Mouse (Mus musculus): Measurements from ENCODE around the gene Mgll. TPM values are rescaled to one million over a fixed set of nuclear protein-coding genes. Genes with fewer than 3 reads are reported as not detected.

Mgll gene
- polyA plus RNA-seq (2015; fragmentation: Nextera tagmentation; extraction: Ambion mirVana) = 38.6 and 39.0 TPM in 2 replicates

DNA sequence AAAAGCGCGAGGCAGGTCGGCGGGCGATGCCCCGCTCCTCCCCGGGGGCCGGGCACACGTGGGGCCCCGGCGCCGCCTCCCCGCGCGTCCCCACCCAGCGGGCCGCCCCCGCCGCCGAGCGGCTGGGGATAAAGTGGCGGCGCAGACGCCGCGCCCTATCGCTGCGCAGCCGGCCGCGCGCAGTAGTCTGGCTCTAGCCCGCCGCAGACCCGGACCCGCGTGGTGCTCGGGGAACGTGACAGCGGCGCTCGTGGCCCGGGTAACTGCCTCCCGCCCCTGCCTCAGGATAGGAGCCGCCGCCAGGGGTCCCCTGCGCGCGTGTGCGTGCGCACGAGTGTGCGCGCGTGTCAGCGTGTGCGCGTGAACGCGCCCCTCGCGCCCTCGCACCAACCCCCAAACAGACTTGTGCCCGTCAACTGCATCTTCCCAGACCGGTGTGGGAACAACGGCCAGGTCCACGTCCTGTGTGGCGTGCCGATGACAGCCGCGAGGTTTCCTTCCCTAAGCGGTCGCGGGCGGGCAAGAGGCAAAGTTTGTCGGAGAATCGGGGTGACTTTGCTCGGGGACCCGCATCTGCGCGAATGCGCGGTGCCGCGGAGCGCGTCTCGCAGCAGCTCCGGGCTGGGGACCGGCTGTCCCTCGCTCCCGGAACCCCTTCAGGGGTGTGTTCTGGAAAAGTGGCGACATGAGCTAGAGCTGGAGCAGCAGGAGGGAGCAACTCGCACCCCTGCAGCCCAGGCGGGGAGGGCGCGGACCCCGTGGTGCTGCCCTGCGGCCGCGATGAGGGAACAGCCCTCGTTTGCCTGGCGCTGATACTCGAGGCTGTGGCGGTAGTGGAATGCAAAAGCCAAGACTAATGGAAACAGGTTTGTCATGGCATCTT is at the start of gene Mgll:
Mgll (plus strand) TSS at position 100 of the 883 bp plus-strand sequence.
- Histone ChIP-seq H3K36me3 (no peaks in the 10 kb centered on the region), H3K27ac (peak within 1 kb of the TSS; percentile 71), H3K9ac (peak within 1 kb of the TSS; percentile 68), H3K9me3 (replicated peaks) (no peaks in the 10 kb centered on the region), H3K4me3 (replicated peaks) (peak within 1 kb of the TSS; percentile 72), H3K4me2 (peak within 1 kb of the TSS; percentile 99), H3K4me1 (peaks cover 43% of the 10 kb centered on the region), H3K27me3 (peaks cover 14% of the 10 kb centered on the region)
- under 1% methylated on average over 104 of the region's 105 CpGs for WGBS
- ATAC-seq (replicated peaks; ENCODE audit: low FRiP score) = peak; percentile 84

DNA sequence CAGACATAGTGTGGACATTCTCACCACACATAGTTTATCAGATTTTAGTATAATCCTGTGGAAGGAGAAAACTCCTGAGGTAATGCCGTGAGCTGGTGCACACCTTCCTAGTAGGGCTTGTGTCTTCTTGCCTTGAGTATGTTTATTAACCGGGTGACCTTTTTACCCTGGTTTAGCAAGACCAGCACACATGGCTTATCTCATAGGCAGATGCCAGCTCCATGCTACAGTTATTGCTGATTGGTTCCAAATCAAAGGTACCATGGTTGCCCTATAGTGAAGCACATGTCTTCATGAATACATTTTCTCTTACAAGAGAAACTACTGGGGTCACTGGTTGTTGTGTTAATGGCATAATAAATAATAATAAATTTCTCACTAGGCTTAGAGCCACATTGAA is 48.4 kb upstream of the Mgll start:
- WGBS = 94% methylated on average over 2 of the region's 2 CpGs
- Histone ChIP-seq H3K27me3 (no peaks in the 10 kb centered on the region), H3K27ac (no peak overlapping the region), H3K9me3 (replicated peaks) (no peaks in the 10 kb centered on the region), H3K4me2 (no peak overlapping the region), H3K4me1 (no peaks in the 10 kb centered on the region), H3K4me3 (replicated peaks) (no peak overlapping the region), H3K9ac (no peak overlapping the region), H3K36me3 (no peaks in the 10 kb centered on the region)
- ATAC-seq (replicated peaks; ENCODE audit: low FRiP score) = no peak

DNA sequence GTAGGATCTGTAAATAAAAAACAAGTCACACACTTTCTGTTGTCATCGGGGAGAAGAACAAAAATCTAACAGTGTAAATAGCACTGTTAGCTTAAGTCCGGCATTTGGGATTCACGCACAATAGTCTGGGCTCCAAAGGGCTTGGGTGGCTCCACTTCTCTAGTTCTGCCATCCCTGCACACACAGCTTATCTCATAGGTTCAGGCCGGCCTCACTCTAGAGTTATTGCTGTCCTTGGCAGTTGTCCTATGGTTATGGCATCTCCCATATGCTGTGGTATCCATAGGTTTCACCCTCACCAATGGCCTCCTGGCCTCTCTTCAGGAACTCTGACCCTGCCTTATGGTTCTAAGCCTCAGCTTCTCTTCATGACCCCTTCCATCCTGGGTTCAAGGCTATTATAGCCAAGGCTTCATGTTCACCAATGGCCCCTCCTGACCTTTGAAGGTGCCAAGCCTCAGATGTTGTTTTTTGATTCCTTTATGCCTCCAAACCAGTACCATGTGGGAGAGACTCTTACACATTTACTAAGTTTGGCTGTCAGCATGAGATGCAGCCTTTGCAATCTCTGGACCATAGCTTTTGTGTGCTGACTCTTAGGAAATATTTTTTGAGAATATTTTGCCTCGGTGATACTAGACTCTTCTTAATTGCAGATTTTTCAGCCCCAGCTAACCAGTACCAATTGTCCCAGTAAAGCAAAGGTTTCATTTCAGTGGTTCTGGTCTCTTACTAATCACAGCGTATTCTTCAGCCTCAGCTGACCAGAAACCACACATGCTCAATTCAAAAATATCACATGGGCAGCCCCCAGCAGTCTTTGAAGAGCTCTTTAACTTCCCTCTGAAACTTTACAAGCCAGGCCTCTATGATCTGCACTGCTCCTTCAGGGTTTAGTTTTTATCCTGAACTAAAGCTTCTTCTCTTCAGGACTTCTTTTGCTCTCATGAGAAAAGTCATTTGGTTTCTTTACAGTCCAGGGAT is 47.2 kb upstream of the Mgll start:
- Histone ChIP-seq H3K9me3 (replicated peaks) (no peaks in the 10 kb centered on the region), H3K27ac (no peak overlapping the region), H3K9ac (no peak overlapping the region), H3K4me1 (no peaks in the 10 kb centered on the region), H3K4me2 (no peak overlapping the region), H3K4me3 (replicated peaks) (no peak overlapping the region), H3K27me3 (no peaks in the 10 kb centered on the region), H3K36me3 (no peaks in the 10 kb centered on the region)
- WGBS = 87% methylated on average over 6 of the region's 6 CpGs
- no peak for ATAC-seq (replicated peaks; ENCODE audit: low FRiP score)

DNA sequence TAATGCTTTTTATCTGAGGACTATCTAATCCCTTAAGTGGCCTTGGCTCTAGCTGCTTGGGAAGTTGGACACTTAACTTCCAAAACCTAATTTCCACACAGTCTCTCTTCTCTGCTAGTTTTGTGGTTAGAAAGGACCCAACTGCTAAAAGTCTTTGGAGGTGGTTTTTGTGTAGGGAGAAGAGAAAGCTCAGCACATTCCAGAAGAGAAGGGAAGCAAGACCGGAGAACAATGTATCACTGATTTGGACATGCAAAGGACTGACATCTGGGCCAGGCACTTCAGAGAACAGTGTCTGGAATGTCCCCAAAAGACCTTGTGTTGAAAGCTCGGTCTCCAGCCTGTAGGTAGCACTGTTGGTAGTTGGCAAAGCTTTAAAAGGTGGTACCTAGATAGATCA is 46.5 kb upstream of the Mgll start:
- Histone ChIP-seq H3K27me3 (no peaks in the 10 kb centered on the region), H3K4me1 (no peaks in the 10 kb centered on the region), H3K4me2 (no peak overlapping the region), H3K9me3 (replicated peaks) (no peaks in the 10 kb centered on the region), H3K4me3 (replicated peaks) (no peak overlapping the region), H3K36me3 (no peaks in the 10 kb centered on the region), H3K27ac (no peak overlapping the region), H3K9ac (no peak overlapping the region)
- WGBS = 60% methylated on average over 2 of the region's 2 CpGs
- ATAC-seq (replicated peaks; ENCODE audit: low FRiP score) = no peak

DNA sequence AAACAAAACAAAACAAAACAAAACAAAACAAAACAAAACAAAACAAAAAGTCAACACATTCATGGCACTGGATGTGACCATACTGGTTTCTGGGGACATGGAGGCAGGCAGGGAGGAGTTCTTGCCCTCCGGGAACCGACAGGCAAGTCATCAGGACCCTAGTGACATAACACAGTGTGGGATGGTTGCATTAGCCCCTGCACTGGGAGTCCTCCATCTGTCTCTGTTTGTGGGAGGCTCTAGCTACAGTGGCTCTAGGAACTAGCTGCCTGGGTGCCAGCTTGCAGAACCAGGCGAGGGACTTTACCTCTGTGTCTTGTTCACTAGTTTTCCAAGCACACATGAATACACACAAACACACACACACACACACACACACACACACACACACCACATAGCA is 43.2 kb upstream of the Mgll start:
- Histone ChIP-seq H3K27me3 (no peaks in the 10 kb centered on the region), H3K9me3 (replicated peaks) (no peaks in the 10 kb centered on the region), H3K4me2 (no peak overlapping the region), H3K4me3 (replicated peaks) (no peak overlapping the region), H3K36me3 (no peaks in the 10 kb centered on the region), H3K4me1 (no peaks in the 10 kb centered on the region), H3K27ac (no peak overlapping the region), H3K9ac (no peak overlapping the region)
- 86% methylated on average over 3 of the region's 3 CpGs for WGBS
- ATAC-seq (replicated peaks; ENCODE audit: low FRiP score) = no peak

DNA sequence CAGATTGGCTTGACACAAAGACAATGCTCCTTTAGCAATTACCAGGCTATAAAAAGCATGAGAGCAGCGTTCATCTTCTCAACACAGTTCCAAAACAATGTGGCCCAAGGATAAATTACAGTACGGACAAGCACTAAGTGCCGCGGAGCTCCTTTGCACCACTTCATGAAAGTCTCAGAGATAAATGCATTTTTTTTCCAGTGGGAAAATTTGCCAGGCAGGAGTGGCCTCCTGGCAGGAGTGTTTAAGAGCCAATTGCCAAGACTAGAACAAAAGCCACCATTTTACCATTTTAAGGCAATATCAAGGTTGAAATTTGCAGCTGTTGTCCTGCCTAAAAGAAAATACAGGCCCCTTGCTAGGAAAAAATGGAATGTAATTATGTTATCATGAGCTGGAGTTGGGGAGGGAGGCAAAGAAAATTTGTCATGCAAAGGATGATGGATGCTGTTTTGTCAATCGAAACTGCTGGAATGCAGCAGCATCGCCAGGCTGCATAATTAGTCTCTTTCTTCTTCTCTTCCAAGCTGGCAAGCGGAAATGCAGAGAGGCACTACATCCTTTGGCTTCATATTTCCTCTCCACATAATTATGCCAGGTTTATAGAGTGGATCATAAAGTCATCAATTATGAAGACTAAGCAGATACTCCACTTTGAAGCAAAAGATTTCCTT is 40.7 kb upstream of the Mgll start:
- Histone ChIP-seq H3K9ac (no peak overlapping the region), H3K4me3 (replicated peaks) (no peak overlapping the region), H3K36me3 (no peaks in the 10 kb centered on the region), H3K4me1 (no peaks in the 10 kb centered on the region), H3K27me3 (no peaks in the 10 kb centered on the region), H3K27ac (no peak overlapping the region), H3K4me2 (no peak overlapping the region), H3K9me3 (replicated peaks) (no peaks in the 10 kb centered on the region)
- no peak for ATAC-seq (replicated peaks; ENCODE audit: low FRiP score)
- 53% methylated on average over 7 of the region's 7 CpGs for WGBS

DNA sequence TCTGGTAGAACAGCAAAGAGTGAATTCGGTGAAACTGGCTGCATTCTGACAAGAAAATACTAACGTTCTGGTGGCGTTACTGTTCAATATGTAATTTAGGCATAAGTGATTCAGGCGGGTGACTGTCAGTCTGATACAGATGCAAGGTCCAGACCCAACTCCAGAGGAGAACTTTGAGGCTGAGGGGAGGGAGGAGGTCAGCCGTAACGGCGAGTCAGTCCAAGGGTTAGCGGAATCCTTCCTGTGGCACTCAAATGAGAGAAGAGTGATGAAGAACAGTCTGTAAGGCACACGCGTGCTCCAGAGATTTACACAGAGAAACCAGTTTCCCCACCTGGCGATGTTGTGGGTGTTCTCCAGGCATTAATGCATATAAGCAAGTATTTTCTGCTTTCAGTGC is 36.0 kb upstream of the Mgll start:
- no peaks in the 10 kb centered on the region for H3K4me1 ChIP-seq
- 78% methylated on average over 11 of the region's 11 CpGs for WGBS
- H3K36me3 ChIP-seq = no peaks in the 10 kb centered on the region
- H3K9ac ChIP-seq = no peak overlapping the region
- no peak for ATAC-seq (replicated peaks; ENCODE audit: low FRiP score)
- no peak overlapping the region for H3K4me3 ChIP-seq (replicated peaks)
- H3K9me3 ChIP-seq (replicated peaks) = no peaks in the 10 kb centered on the region
- no peak overlapping the region for H3K27ac ChIP-seq
- H3K4me2 ChIP-seq = no peak overlapping the region
- H3K27me3 ChIP-seq = no peaks in the 10 kb centered on the region

DNA sequence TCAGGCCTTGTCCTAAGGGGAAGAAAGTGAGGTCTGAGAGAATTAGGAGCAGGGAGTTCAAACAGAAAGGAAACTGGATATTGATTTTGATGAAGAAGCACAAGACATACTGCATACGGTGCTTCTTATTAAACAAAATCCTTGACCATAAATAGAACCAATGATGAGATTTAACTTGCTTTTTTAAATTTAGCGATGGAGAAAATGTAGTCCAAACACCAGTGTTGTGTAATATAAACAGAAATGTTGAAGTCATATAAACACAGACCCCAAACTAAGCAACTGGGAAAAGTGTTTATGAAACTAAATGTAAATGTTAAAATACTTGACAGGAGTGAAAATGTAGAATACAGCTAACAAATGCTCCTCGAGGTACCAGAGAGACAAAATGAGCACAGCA is 35.5 kb upstream of the Mgll start:
- no peak overlapping the region for H3K4me2 ChIP-seq
- no peaks in the 10 kb centered on the region for H3K36me3 ChIP-seq
- no peak overlapping the region for H3K9ac ChIP-seq
- no peaks in the 10 kb centered on the region for H3K27me3 ChIP-seq
- no peaks in the 10 kb centered on the region for H3K9me3 ChIP-seq (replicated peaks)
- WGBS = 78% methylated on average over 3 of the region's 3 CpGs
- no peak overlapping the region for H3K27ac ChIP-seq
- H3K4me1 ChIP-seq = no peaks in the 10 kb centered on the region
- no peak overlapping the region for H3K4me3 ChIP-seq (replicated peaks)
- ATAC-seq (replicated peaks; ENCODE audit: low FRiP score) = no peak

DNA sequence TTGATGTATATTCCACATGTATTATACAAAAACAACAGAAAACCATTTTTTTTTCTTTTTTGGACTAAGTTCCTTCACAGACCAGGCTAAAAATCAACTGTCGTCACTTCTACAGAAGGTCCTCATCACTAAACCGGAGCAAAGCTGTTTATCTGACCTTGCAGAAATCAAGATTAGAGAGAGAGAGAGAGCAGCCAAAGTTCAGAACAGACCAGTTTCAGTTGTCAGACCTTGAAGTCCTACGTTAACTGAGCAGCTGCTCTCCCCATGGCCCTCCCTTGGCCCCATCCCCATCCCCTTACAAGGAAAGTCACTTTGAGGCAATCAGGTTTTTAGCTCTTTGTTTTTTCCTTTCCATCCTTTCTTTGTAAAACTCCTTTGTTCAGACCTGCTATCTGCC is 34.0 kb upstream of the Mgll start:
- Histone ChIP-seq H3K9me3 (replicated peaks) (no peaks in the 10 kb centered on the region), H3K27ac (no peak overlapping the region), H3K9ac (no peak overlapping the region), H3K4me1 (no peaks in the 10 kb centered on the region), H3K4me2 (no peak overlapping the region), H3K27me3 (no peaks in the 10 kb centered on the region), H3K4me3 (replicated peaks) (no peak overlapping the region), H3K36me3 (no peaks in the 10 kb centered on the region)
- no peak for ATAC-seq (replicated peaks; ENCODE audit: low FRiP score)
- WGBS = 58% methylated on average over 3 of the region's 3 CpGs

DNA sequence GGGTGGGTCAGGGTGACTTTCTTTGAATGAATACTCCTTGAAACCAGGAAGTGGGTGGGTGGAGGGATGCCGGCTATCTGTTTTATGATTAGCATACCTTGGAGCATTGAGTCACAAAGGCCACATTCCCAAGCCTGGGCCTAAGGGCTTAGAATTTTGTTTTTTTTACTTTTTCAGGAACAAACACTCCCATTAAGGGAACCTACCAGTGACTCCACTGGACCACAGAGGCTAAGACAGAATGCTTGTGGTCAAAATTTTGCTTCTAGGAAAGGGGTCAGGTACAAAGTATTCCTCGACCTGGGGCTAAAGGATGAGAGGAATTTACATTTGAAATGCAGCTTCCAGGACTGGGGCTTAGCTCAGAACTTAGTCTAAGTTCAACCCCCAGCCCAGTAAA is 32.9 kb upstream of the Mgll start:
- ATAC-seq (replicated peaks; ENCODE audit: low FRiP score) = no peak
- Histone ChIP-seq H3K27ac (no peak overlapping the region), H3K4me3 (replicated peaks) (no peak overlapping the region), H3K4me1 (no peaks in the 10 kb centered on the region), H3K9me3 (replicated peaks) (no peaks in the 10 kb centered on the region), H3K4me2 (no peak overlapping the region), H3K27me3 (no peaks in the 10 kb centered on the region), H3K36me3 (no peaks in the 10 kb centered on the region), H3K9ac (no peak overlapping the region)
- 79% methylated on average over 2 of the region's 2 CpGs for WGBS

DNA sequence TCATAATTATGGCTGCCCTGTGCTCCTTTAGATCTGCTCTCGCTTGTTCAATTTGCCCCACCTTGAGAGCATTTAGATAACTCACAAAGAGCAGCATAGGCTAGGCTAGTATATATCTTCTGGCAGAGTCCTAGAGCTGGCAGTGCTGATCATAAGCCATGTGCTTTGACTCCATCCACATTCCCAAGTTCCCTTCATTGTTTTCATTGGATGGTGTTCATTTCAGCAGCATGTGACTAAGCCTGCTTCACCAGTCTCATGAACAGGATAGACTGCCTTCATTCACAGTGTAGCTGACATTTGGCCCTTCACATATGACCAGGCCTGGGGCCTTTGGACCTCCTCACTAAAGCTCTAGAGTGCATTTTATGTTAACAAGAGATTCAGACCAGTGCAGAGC is 21.3 kb upstream of the Mgll start:
- Histone ChIP-seq H3K4me2 (no peak overlapping the region), H3K27me3 (no peaks in the 10 kb centered on the region), H3K36me3 (no peaks in the 10 kb centered on the region), H3K9me3 (replicated peaks) (no peaks in the 10 kb centered on the region), H3K4me1 (peaks cover 4% of the 10 kb centered on the region; the same call in 1 of the 2 replicates), H3K27ac (no peak overlapping the region), H3K9ac (no peak overlapping the region), H3K4me3 (replicated peaks) (no peak overlapping the region)
- 92% methylated on average over 1 of the region's 1 CpGs for WGBS
- no peak for ATAC-seq (replicated peaks; ENCODE audit: low FRiP score)
